8 mouse cellular contexts compared by ENCODE assay signal in genomic region chr11:29547752-29548503, GRCm38 (mm10). TPM values are rescaled to one million over a fixed set of nuclear protein-coding genes. Genes with fewer than 3 reads are reported as not detected.
DNase-seq lines count a peak whose midpoint lies in the region; ATAC-seq lines count a peak whose summit lies in the region.

Gene Clhc1, plus strand, starts transcription at chr11:29547950.
Gene Rps27a, minus strand, starts transcription at chr11:29548109.

- H3K9me3 ChIP-seq in hindbrain, embryonic 11.5 days (ENCODE audit: control insufficient read depth, low read length): no peaks in the 10 kb centered on the region

- peak; percentile 97 for ATAC-seq in hindbrain, embryonic 11.5 days (ENCODE audit: low FRiP score)

- no peaks in the 10 kb centered on the region for H3K27me3 ChIP-seq in hindbrain, embryonic 11.5 days (ENCODE audit: control insufficient read depth, insufficient read depth, low read length)

- H3K27ac ChIP-seq in hindbrain, embryonic 11.5 days (ENCODE audit: low read depth, low read length): peak within 1 kb of the TSS; percentile 60; the same call in 1 of the 2 replicates

- WGBS in hindbrain, embryonic 11.5 days: under 1% methylated on average over 46 of the region's 46 CpGs

- H3K4me2 ChIP-seq in hindbrain, embryonic 11.5 days (replicated peaks; ENCODE audit: low read depth, low read length): peak within 1 kb of the TSS; percentile 51

- peak within 1 kb of the TSS; percentile 90 for H3K9ac ChIP-seq in hindbrain, embryonic 11.5 days (ENCODE audit: low read depth, low read length)

- DNase-seq in Muller cell, postnatal 12 days (ENCODE audit: inconsistent ontology term): peak; percentile 94
- DNase-seq in cerebellum, adult 9-11 months: peak; percentile 92
- DNase-seq in frontal cortex, adult 2 months (ENCODE audit: extremely low spot score in 1 of 2, low spot score in 1 of 2): peak; percentile 80 to 94
- peak; percentile 95 for DNase-seq in hindbrain, embryonic 11.5 days (ENCODE audit: low spot score)
- DNase-seq in layer of hippocampus, postnatal 10 days (ENCODE audit: low spot score in 2 of 2): peak; percentile 95
- DNase-seq in lung, postnatal 10 days: peak; percentile 96
- DNase-seq in ovary, postnatal 36 days (ENCODE audit: low spot score): peak; percentile 94
- DNase-seq in thymus, postnatal 25 days: peak; percentile 95

- no peaks in the 10 kb centered on the region for H3K4me1 ChIP-seq in hindbrain, embryonic 11.5 days (replicated peaks; ENCODE audit: control insufficient read depth, insufficient read depth, low read length)

- H3K36me3 ChIP-seq in hindbrain, embryonic 11.5 days (ENCODE audit: control insufficient read depth, insufficient read depth, low read length): peaks cover 4% of the 10 kb centered on the region; the same call in 1 of the 2 replicates

- peak within 1 kb of the TSS; percentile 71 for H3K4me3 ChIP-seq in hindbrain, embryonic 11.5 days (ENCODE audit: low read depth, low read length)

RNA-seq across cellular contexts. Expression of gene Clhc1, which starts in this region (rescaled TPM):
- 0.08 and 0.10 TPM in 2 replicates for polyA plus RNA-seq in frontal cortex, adult 2 months (2012; rRNA removed)
- 0.17 TPM in 1 of 2 replicates, not detected in the other for polyA plus RNA-seq in hindbrain, embryonic 11.5 days (2014; fragmentation: Nextera tagmentation; extraction: Ambion mirVana)
- under 1 TPM in 1 of 2 experiments, not detected in 1; 0.27 TPM for total RNA-seq in layer of hippocampus, postnatal 10 days (2021)

RNA-seq across cellular contexts. Expression of gene Rps27a, which starts in this region (rescaled TPM):
- 566 and 666 TPM in 2 replicates for polyA plus RNA-seq in frontal cortex, adult 2 months (2012; rRNA removed)
- 957 and 965 TPM in 2 replicates for polyA plus RNA-seq in hindbrain, embryonic 11.5 days (2014; fragmentation: Nextera tagmentation; extraction: Ambion mirVana)
- total RNA-seq in layer of hippocampus, postnatal 10 days (2021): 100 to 1,000 TPM; 485 to 520 TPM

Comparison
In these comparisons a context has a peak if more than half of its experiments do, and no peak if none do; other contexts are left out.
1. Peak in every context shown above with its lines: DNase-seq, ATAC-seq, H3K4me3 ChIP-seq and H3K27ac ChIP-seq.